In the genomic region with DNA sequence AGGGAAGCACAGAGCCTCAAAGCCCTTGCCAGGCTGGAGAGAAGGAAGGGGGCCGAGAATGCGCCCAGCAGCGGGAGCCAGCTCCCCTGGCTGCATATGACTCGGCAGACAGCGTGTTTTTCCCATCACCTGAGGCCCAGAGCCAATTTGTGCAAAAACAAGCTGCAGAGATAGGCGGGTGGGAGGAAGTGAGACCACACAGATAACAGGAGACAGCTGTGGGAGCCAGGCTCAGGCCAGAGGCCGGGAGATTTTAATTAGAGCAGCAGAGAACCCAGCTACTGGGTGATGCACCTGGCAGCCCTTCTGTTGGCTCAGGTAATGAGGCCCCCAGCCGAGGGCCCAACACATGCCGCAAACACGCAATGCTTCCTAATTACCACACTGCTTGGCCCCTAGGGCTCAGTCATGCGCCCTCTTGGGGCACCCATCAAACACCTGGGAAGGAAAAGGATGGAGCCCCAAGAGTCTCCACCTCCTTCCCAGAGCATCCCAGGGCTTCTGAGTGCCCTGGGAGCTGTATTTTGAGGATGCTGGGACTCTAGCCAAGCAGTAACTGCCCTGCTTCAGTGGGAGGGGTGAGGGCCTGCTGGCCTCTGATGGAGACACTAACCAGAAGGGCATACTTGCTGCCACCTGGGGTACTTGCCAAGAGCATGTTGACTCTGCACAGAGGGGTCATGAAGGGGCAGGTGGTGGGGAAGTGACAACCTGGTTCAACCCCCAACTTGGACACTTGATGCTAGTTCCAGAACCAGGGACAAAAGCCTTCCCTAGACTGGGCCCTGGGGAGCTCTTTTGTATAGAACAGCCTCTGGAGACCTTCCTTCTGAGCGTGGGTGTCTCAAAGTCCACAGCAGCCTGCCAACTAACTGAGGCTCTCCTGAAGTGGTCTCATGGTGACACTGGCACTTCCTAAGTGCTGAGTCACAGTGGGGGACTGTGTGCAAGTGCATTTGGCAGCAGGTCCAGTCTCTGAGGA, we compare ENCODE assay signal across 8 mouse cellular contexts. TPM values are rescaled to one million over a fixed set of nuclear protein-coding genes. Genes with fewer than 3 reads are reported as not detected.
DNase-seq lines count a peak whose midpoint lies in the region; ATAC-seq and TF ChIP-seq lines count a peak whose summit lies in the region.

No protein-coding gene starts in this region.

- TF ChIP-seq CTCF in CH12.LX (conservative IDR thresholded peaks at IDR 0.05 in 1 of 2, IDR thresholded peaks at IDR 0.05 in 1 of 2; ENCODE audit: low read depth in 2 of 2, low read length in 2 of 2), result no peak

- H3K36me3 ChIP-seq in hindbrain, embryonic 13.5 days, result peaks cover 33% of the 10 kb centered on the region
- H3K36me3 ChIP-seq in hindbrain, embryonic 12.5 days, result no peaks in the 10 kb centered on the region
- H3K36me3 ChIP-seq in CH12.LX (replicated peaks in 1 of 2; ENCODE audit: control insufficient read depth in 1 of 2, insufficient read depth in 1 of 2, low read length in 1 of 2), result no peaks in the 10 kb centered on the region
- no peaks in the 10 kb centered on the region for H3K36me3 ChIP-seq in midbrain, embryonic 15.5 days (replicated peaks)

- no peaks in the 10 kb centered on the region for H3K79me2 ChIP-seq in CH12.LX (replicated peaks; ENCODE audit: control insufficient read depth, extremely low read depth, insufficient read depth, poor library complexity, severe bottlenecking)

- no peak overlapping the region for H3K4me3 ChIP-seq in hindbrain, embryonic 13.5 days
- no peak overlapping the region for H3K4me3 ChIP-seq in hindbrain, embryonic 12.5 days
- no peak overlapping the region for H3K4me3 ChIP-seq in CH12.LX (replicated peaks in 1 of 3; ENCODE audit: low read depth in 2 of 3, low read length in 2 of 3, poor library complexity in 1 of 3)
- no peak overlapping the region for H3K4me3 ChIP-seq in midbrain, embryonic 15.5 days

- 45% methylated on average over 12 of the region's 12 CpGs for WGBS in hindbrain, embryonic 13.5 days
- WGBS in hindbrain, embryonic 12.5 days, result 48% methylated on average over 12 of the region's 12 CpGs
- WGBS in midbrain, embryonic 15.5 days, result 34% methylated on average over 12 of the region's 12 CpGs

- ATAC-seq in hindbrain, embryonic 13.5 days (ENCODE audit: low FRiP score), result no peak
- ATAC-seq in hindbrain, embryonic 12.5 days (ENCODE audit: low FRiP score), result no peak
- ATAC-seq in midbrain, embryonic 15.5 days (replicated peaks), result peak; percentile 78
- ATAC-seq in CD4-positive, CD25-positive, alpha-beta regulatory T cell, adult 4 months, result no peak

- in situ Hi-C loops in CH12.LX (cut with MboI; ENCODE audit: low pct_ligation_motif_present, low pct_unique_long_range_greater_than_20kb, low sequenced_read_pairs), result no loop called here

- DNase-seq in CH12.LX (ENCODE audit: extremely low read depth), result peak; percentile 48
- DNase-seq in cerebellum, postnatal 14 days, result peak; percentile 64 to 69
- DNase-seq in heart, postnatal 4 days, result peak; percentile 39
- DNase-seq in T-cell, adult 2 months (ENCODE audit: low spot score), result no peak

- no peak for TF ChIP-seq POLR2A in CH12.LX (IDR thresholded peaks at IDR 0.05; ENCODE audit: low read depth, low read length)

- H3K4me2 ChIP-seq in hindbrain, embryonic 13.5 days, result no peak overlapping the region
- no peak overlapping the region for H3K4me2 ChIP-seq in hindbrain, embryonic 12.5 days (replicated peaks)
- no peak overlapping the region for H3K4me2 ChIP-seq in CH12.LX (ENCODE audit: insufficient read depth, low read depth, poor library complexity, severe bottlenecking)
- no peak overlapping the region for H3K4me2 ChIP-seq in midbrain, embryonic 15.5 days

- no peak overlapping the region for H3K9ac ChIP-seq in hindbrain, embryonic 13.5 days
- H3K9ac ChIP-seq in hindbrain, embryonic 12.5 days, result no peak overlapping the region
- no peak overlapping the region for H3K9ac ChIP-seq in CH12.LX (ENCODE audit: insufficient read depth, low read depth)
- H3K9ac ChIP-seq in midbrain, embryonic 15.5 days, result no peak overlapping the region

- H3K9me3 ChIP-seq in hindbrain, embryonic 13.5 days, result peaks cover 8% of the 10 kb centered on the region; the same call in 1 of the 2 replicates
- H3K9me3 ChIP-seq in hindbrain, embryonic 12.5 days (replicated peaks), result no peaks in the 10 kb centered on the region
- peaks cover 8% of the 10 kb centered on the region for H3K9me3 ChIP-seq in CH12.LX (replicated peaks; ENCODE audit: low read length)
- no peaks in the 10 kb centered on the region for H3K9me3 ChIP-seq in midbrain, embryonic 15.5 days

- dilution Hi-C loops in CH12.LX (cut with MboI; ENCODE audit: extremely low pct_ligation_motif_present, extremely low pct_unique_long_range_greater_than_20kb, low sequenced_read_pairs), result no loop called here

- H3K27me3 ChIP-seq in hindbrain, embryonic 13.5 days, result no peaks in the 10 kb centered on the region; the same call in 1 of the 2 replicates
- no peaks in the 10 kb centered on the region for H3K27me3 ChIP-seq in hindbrain, embryonic 12.5 days
- no peaks in the 10 kb centered on the region for H3K27me3 ChIP-seq in CH12.LX (replicated peaks)
- no peaks in the 10 kb centered on the region for H3K27me3 ChIP-seq in midbrain, embryonic 15.5 days (replicated peaks)

- peak overlapping the region; percentile 44; the same call in 1 of the 2 replicates for H3K27ac ChIP-seq in hindbrain, embryonic 13.5 days
- no peak overlapping the region for H3K27ac ChIP-seq in hindbrain, embryonic 12.5 days
- no peak overlapping the region for H3K27ac ChIP-seq in CH12.LX (ENCODE audit: insufficient read depth, low read depth)
- H3K27ac ChIP-seq in midbrain, embryonic 15.5 days, result peak overlapping the region; percentile 65

- no peak for TF ChIP-seq RAD21 in CH12.LX (IDR thresholded peaks at IDR 0.05; ENCODE audit: low read depth, low read length)

- peaks cover 19% of the 10 kb centered on the region for H3K4me1 ChIP-seq in hindbrain, embryonic 13.5 days (replicated peaks)
- H3K4me1 ChIP-seq in hindbrain, embryonic 12.5 days, result peaks cover 10% of the 10 kb centered on the region
- H3K4me1 ChIP-seq in CH12.LX (ENCODE audit: control insufficient read depth in 1 of 2, insufficient read depth in 2 of 2), result peaks cover 0 to 20% of the 10 kb centered on the region in 2 experiments; a peak in 2 of 4 replicates
- H3K4me1 ChIP-seq in midbrain, embryonic 15.5 days, result peaks cover 22% of the 10 kb centered on the region

- TF ChIP-seq EP300 in CH12.LX (IDR thresholded peaks at IDR 0.05; ENCODE audit: low read length), result no peak

TF ChIP-seq in CH12.LX, 34 proteins besides CTCF, POLR2A, EP300 and RAD21:
- TF ChIP-seq MAX (IDR thresholded peaks at IDR 0.05; ENCODE audit: low read length), result no peak
- no peak for TF ChIP-seq MEF2A (IDR thresholded peaks at IDR 0.05; ENCODE audit: borderline replicate concordance, low read depth, low read length)
- peak; percentile 38; the same call in 1 of the 2 replicates for TF ChIP-seq ETS1 (conservative IDR thresholded peaks at IDR 0.05; ENCODE audit: low read depth, low read length)
- no peak for TF ChIP-seq SMC3 (IDR thresholded peaks at IDR 0.05; ENCODE audit: low read depth, low read length)
- no peak for TF ChIP-seq USF2 (conservative IDR thresholded peaks at IDR 0.05; ENCODE audit: low read depth, low read length)
- TF ChIP-seq JUND (conservative IDR thresholded peaks at IDR 0.05; ENCODE audit: low read depth, low read length), result no peak
- TF ChIP-seq GABPA (IDR thresholded peaks at IDR 0.05; ENCODE audit: insufficient replicate concordance, low read depth, low read length), result no peak
- peak; percentile 47; the same call in 1 of the 2 replicates for TF ChIP-seq TCF12 (IDR thresholded peaks at IDR 0.05; ENCODE audit: low read depth, low read length)

RNA-seq across cellular contexts. Expression of a gene that starts 50.5 kb away (rescaled TPM):
- polyA plus RNA-seq in hindbrain, embryonic 13.5 days (2015; fragmentation: Nextera tagmentation; extraction: Ambion mirVana), result 179 and 194 TPM in 2 replicates
- 70.1 and 72.6 TPM in 2 replicates for polyA plus RNA-seq in hindbrain, embryonic 12.5 days (2016; fragmentation: Nextera tagmentation; extraction: Ambion mirVana)
- total RNA-seq in CH12.LX (2012; rRNA removed), result not detected in 2 replicates
- total RNA-seq in CH12.LX (2014; rRNA removed), result not detected in 2 replicates
- polyA plus RNA-seq in CH12.LX (2012; ENCODE audit: insufficient read length, low read depth), result not detected in 2 replicates
- total RNA-seq in heart, postnatal 4 days (2021), result 1 to 10 TPM; 2.3 to 2.8 TPM
- 303 and 316 TPM in 2 replicates for polyA plus RNA-seq in midbrain, embryonic 15.5 days (2015; fragmentation: Nextera tagmentation; extraction: Ambion mirVana)
- polyA plus RNA-seq in CD4-positive, CD25-positive, alpha-beta regulatory T cell, adult 4 months (2017; shearing (Covaris generic)), result 1 to 10 TPM in 1 of 2 experiments, under 1 TPM in 1; 0.98 to 3.1 TPM

RNA-seq across cellular contexts. Expression of a gene that starts 50.7 kb away (rescaled TPM):
- 3.1 and 3.7 TPM in 2 replicates for polyA plus RNA-seq in hindbrain, embryonic 13.5 days (2015; fragmentation: Nextera tagmentation; extraction: Ambion mirVana)
- 6.5 and 8.0 TPM in 2 replicates for polyA plus RNA-seq in hindbrain, embryonic 12.5 days (2016; fragmentation: Nextera tagmentation; extraction: Ambion mirVana)
- total RNA-seq in CH12.LX (2012; rRNA removed), result 17.6 and 21.7 TPM in 2 replicates
- 13.8 and 17.9 TPM in 2 replicates for total RNA-seq in CH12.LX (2014; rRNA removed)
- 22.9 and 25.2 TPM in 2 replicates for polyA plus RNA-seq in CH12.LX (2012; ENCODE audit: insufficient read length, low read depth)
- total RNA-seq in heart, postnatal 4 days (2021), result 10 to 100 TPM; 19.1 to 19.5 TPM
- polyA plus RNA-seq in midbrain, embryonic 15.5 days (2015; fragmentation: Nextera tagmentation; extraction: Ambion mirVana), result 4.6 and 5.1 TPM in 2 replicates
- 10 to 100 TPM in 1 of 2 experiments, 1 to 10 TPM in 1; 8.2 to 16.0 TPM for polyA plus RNA-seq in CD4-positive, CD25-positive, alpha-beta regulatory T cell, adult 4 months (2017; shearing (Covaris generic))

Comparison
In these comparisons a context has a peak if more than half of its experiments do, and no peak if none do; other contexts are left out.
1. H3K27ac ChIP-seq: peak in hindbrain, embryonic 13.5 days (single experiment) and midbrain, embryonic 15.5 days (single experiment); none in hindbrain, embryonic 12.5 days (single experiment) and CH12.LX (single experiment).
2. RNA of a gene that starts 50.5 kb away (polyA plus RNA-seq): 303 to 316 TPM in midbrain, embryonic 15.5 days, 179 to 194 TPM in hindbrain, embryonic 13.5 days and 70.1 to 72.6 TPM in hindbrain, embryonic 12.5 days; 0.98 to 3.1 TPM in CD4-positive, CD25-positive, alpha-beta regulatory T cell, adult 4 months and not detected in CH12.LX; every median in the first group is over 10 times any median in the second.